Mouse (Mus musculus): ENCODE measurements at regions not wholly inside any gene's neighbourhood (a gene's known extent, or its start where the extent isn't known, plus 50 kb on each side); places are given as distances from the start of the nearest gene placed in this dataset.

DNA sequence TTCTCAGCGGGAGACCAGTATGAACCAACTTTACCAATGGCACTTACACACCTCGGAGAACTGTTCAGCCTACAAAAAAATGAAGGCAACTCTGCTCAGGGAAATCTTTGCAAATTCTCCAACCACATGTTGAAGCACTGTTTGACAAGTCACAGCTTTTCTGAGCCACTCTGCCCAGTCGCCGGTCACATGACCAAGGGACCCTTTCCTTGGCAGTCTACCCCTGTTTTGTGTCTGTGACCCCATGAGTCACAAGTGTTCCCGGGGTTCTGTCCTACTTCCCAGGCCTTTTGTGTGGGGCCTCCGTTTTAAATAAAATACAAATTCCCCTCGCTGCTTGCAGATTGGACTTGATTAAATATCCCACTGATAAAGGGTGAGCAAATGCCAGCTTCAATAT lies 323.5 kb upstream of the Mgmt start:
- no peak for DNase-seq

DNA sequence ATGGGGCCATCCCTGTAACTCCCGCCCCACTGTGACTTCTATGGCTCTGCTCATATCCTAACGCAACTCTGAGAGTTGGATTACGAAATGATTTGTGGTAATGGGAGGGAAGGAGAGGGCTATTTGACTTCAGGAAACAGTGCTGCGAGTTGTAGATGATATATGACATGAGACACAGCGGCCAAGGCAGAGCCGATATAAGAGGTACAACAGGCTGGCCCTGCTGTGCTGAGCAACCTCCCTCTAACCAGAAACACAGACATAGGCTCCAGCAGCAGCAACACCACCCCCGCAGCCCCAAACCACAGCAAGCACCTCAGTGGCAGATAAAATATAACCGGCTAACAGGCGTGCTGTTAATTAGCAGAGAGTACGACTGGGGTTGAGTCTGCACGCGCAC lies 312.5 kb upstream of the Mgmt start:
- DNase-seq = no peak

GRCm38 (mm10) chr7:136584361-136584760 lies 310.1 kb upstream of the Mgmt start:
- DNase-seq = no peak

- DNase-seq = no peak
Measured at GRCm38 (mm10) chr7:136588491-136588890, 305.9 kb upstream of the Mgmt start.

DNA sequence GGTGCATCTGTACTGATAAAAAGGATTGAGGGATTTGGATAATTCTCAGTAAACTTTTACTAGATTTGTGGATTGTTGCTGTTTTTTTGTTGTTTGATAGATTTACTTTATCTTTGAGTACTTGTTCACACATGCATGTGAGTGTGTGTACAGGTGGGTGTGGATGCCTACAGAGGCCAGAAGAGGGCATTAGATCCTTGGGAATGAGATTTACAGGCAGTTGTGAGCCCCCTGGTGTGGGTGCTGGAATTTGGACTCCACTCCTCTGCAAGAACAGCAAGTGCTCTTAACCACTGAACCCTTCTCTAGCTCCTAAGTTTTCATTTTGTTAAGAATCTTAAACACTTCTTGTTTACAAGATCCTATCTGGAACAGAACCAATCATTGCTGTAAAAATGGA lies 303.5 kb upstream of the Mgmt start:
- DNase-seq = no peak

GRCm38 (mm10) chr7:136607278-136608120 lies 286.9 kb upstream of the Mgmt start:
- no peak for DNase-seq

DNA sequence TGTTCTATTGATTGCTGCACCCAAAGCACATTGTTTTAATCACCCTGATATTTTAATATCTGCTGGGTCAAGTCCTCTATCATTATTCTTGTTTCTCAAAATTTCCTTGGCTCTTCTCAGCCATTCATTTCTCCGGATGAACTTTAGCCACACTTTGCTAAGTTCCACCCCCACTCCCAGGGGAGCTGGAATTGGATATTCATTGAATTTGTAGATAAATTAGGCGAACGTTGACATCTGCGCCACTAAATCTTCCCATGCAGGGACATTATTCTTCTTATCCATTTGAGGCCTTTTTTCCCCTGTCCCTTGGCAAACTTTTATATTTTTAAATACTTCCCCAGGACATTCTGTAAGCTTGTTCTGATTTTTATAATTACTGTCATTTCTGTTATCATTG lies 280.9 kb upstream of the Mgmt start:
- DNase-seq = peak; percentile 9

- no peak for DNase-seq
Measured at GRCm38 (mm10) chr7:136624496-136624895, 269.9 kb upstream of the Mgmt start.

DNA sequence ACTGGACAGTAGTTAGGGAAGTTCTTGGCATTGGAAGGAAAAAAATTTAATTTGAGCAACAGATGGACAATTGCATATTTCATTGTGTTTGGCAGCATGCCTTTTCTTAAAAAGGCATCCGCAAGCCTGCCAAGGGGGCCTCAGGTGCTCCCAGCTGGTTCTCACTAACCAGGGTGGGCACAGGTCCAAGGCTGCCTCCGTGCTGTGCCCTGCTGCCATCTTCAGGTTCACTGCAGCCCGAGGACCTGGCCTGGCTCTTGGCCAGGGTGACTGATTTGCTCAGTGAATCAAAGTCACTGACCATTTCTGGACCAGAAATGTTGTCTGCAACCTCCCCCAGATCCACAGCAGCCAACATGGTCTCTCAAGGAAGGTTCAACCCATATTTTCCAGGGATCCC lies 263.3 kb upstream of the Mgmt start:
- peak; percentile 64 for DNase-seq

DNA sequence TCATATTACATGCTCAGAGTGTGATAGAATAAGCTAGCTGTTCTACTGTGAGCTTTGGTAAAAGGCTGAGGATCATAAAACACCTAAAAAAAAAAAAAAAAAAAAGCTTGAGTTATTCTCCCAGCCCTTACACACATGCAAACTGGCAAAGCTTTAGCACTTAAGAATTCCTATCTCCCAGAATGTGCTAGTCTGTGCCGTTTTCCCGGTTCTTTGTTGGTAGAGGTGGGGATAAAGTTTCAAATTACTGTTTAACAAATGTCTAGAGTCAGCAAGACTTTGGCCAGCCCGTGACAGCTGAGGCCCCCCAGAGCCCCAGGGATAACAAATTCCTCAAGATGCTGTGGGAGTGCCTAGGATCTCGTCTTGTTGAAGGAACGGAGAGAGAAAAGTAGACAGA lies 254.3 kb upstream of the Mgmt start:
- DNase-seq = no peak

GRCm38 (mm10) chr7:136640771-136641170 lies 253.6 kb upstream of the Mgmt start:
- DNase-seq = no peak

DNA sequence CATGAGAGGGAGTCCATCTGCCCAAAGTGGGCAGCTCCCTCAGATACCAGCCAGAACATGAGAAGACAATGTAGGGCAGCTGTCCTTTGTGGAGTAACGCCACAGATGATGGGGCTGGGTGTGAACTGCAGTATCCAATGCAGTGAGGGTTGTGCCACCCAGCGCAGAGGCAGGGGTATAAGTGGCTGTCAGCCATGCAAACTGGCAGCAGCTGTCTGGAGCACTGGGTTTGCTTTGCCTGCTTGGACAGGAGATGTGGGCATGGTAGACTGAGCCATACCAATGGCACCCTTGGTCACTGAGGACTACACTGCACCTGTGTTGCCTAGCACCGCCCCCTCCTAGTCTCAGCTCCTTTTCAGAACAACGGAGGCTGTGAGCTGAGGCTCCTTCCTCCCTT lies 244.6 kb upstream of the Mgmt start:
- DNase-seq = no peak

DNA sequence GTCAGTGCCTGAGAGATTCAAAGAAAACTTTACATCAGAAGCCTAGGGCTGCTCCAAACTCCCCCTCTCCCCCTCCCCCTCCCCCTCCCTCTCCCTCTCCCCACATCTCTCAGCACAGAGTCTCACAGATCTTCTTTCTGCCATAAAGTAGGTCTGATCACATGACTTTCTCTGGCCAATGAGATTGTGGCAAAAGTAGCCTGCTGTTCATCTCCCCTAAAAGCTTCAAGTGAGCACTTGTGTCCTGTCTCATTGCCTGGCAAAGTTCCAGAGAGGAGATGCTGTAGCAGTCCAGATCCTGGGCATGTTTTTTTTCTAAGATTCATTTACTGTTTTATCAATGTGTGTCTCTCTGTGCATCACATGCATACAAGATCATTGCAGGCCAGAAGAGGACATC lies 234.5 kb upstream of the Mgmt start:
- no peak for DNase-seq

- DNase-seq = no peak
Measured at GRCm38 (mm10) chr7:136660401-136660800, 234.0 kb upstream of the Mgmt start.

GRCm38 (mm10) chr7:136664424-136665082 lies 229.9 kb upstream of the Mgmt start:
- no peak for DNase-seq

GRCm38 (mm10) chr7:136665901-136666300 lies 228.5 kb upstream of the Mgmt start:
- DNase-seq = no peak

DNA sequence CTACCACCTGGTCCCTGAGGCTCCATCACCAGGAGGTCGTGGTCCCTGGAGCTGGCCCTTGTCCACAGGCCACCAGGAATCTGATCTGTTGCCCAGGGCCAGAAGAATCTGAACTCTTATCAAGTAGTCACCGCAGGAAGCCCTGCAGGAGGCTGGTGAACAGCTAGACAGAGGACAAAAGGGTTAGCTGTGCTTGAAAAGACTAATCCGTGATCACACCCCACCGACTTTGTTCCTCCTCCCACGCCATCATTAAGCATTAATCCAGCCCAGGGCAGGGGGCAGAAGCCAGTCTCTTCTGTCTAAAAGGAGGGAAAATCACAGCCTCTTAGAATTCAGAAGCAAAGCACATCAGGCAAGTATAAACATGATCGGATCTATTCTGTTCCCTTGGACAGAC lies 227.7 kb upstream of the Mgmt start:
- DNase-seq = no peak

DNA sequence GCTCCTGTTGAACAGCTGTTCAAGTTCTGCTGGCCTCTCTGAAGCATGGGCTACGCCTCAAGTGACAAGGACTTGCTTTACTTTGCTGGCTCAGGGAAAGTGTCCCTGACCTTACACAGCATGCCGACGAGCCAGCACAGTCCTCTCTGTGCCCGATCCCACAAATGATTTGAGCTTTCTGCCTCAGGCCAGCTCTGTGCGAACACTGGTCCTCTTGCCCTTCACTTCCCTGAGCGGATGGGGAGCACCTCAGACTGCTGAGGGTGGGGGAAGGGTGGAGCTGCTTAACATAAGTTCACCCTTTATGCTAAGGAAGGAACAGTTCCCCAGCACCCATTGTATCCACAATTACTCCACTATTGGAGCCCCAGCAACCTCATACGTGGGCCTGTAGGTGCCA lies 223.7 kb upstream of the Mgmt start:
- DNase-seq = no peak

- no peak for DNase-seq
Measured at GRCm38 (mm10) chr7:136674159-136674558, 220.3 kb upstream of the Mgmt start.

- DNase-seq = no peak
Measured at GRCm38 (mm10) chr7:136675041-136675440, 219.4 kb upstream of the Mgmt start.

DNA sequence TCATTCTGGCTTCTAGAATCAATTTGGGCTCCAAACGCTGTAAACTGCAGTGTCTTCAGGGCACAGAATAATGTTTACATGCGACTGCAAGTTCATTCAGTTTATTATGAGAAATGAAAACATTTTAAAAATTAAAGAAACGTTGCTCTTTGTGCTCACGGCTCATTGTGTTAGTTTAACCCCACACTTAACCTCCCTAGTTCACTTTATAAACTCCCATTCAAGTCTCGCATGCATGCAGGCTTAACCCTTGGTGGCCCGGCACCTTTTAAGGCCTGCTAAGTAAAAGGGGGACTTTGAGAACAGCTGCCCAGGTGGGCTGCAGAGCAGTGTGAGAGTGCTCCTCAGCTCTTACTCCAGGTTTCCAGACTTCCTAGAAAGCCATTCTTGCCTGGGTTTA lies 218.3 kb upstream of the Mgmt start:
- no peak for DNase-seq

DNA sequence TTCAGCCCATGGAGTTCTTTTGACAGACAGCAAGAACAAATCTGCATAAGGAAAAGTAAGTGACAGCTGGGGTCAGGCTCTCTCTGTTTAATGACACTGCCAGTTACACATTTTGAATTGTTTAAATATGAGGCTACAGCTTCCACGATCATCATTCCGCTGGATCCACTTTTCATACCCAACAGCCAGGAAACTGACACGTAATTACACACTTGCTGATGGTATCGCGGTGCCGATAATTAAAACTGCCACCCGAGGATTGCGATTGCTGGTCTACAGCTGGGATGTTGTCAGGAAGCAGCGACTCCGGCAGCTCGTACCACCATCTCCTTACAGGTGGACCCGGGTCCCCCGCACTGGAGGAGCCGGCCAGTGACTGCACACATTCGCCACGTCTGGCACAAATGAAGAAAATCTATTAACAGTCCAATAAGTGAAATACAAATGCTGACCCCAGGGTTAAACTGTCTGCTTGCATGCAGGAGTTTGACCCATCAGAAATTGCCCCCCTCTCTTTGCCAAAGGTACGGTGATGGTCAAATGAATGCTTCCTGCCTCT lies 217.3 kb upstream of the Mgmt start:
- DNase-seq = no peak

GRCm38 (mm10) chr7:136689579-136689978 lies 204.8 kb upstream of the Mgmt start:
- DNase-seq = no peak

DNA sequence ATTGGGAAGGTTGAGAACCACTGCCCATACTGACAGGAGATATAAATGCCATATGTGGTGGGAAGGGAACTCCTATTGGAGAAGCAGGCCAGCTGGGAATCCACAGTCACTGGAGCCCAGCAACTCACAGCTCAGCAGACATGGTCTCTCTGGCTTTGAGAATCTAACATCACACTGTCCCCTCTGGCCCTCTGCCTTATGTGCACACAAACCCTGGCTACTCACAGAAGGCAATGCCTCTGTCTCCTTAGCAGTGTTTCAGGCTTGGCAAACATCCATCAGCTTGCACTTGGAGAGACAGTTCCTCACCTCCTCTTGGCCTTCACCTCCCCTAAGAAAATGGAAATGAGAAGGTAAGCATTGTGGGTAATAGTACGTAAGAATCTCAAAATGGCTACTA lies 188.2 kb upstream of the Mgmt start:
- no peak for DNase-seq
